Mouse (Mus musculus) C2C12 (cell line): Measurements from ENCODE around the gene Acoxl. TPM values are rescaled to one million over a fixed set of nuclear protein-coding genes. Genes with fewer than 3 reads are reported as not detected.

Experiments used
- H3K27me3 ChIP-seq: one replicate; pipeline ENCODE4 v1.6.1; 2011; ENCODE audit not compliant: control insufficient read depth, insufficient read depth, insufficient read length
- H3K36me3 ChIP-seq: one replicate; pipeline ENCODE4 v1.6.1; 2011; ENCODE audit not compliant: control insufficient read depth, insufficient read depth
- H3K4me3 ChIP-seq: one replicate; pipeline ENCODE4 v1.5.1; 2011; ENCODE audit warnings: mild to moderate bottlenecking, control low read depth; ENCODE audit not compliant: poor library complexity, insufficient read depth, severe bottlenecking
- H3K79me2 ChIP-seq: one replicate; pipeline ENCODE4 v1.6.1; 2011; ENCODE audit not compliant: control insufficient read depth, insufficient read depth
- H3K79me3 ChIP-seq: one replicate; pipeline ENCODE4 v1.6.1; 2011; ENCODE audit warnings: low read depth, control low read depth
- H3ac ChIP-seq: one replicate; pipeline ENCODE3; 2011; ENCODE audit warnings: low read depth; ENCODE audit not compliant: control insufficient read depth, insufficient read length
- CEBPB ChIP-seq: IDR thresholded peaks from one replicate; pipeline ENCODE4 v1.6.1; 2011; ENCODE audit warnings: low read depth, mild to moderate bottlenecking, control low read depth, moderate library complexity
- CTCF ChIP-seq: IDR thresholded peaks from one replicate; pipeline ENCODE4 v1.5.1; 2011; ENCODE audit not compliant: control insufficient read depth, insufficient read depth, insufficient read length
- FOSL1 ChIP-seq: IDR thresholded peaks from one replicate; pipeline ENCODE4 v1.8.0; 2011; ENCODE audit warnings: mild to moderate bottlenecking, low read length; ENCODE audit not compliant: poor library complexity, insufficient read depth, severe bottlenecking
- MAX ChIP-seq: IDR thresholded peaks from one replicate; pipeline ENCODE4 v1.6.1; 2011; ENCODE audit warnings: mild to moderate bottlenecking, control low read depth
- MYOD1 ChIP-seq: IDR thresholded peaks from one replicate; pipeline ENCODE4 v1.6.1; 2011; ENCODE audit warnings: low read depth; ENCODE audit not compliant: control insufficient read depth, insufficient read length
- MYOG ChIP-seq: IDR thresholded peaks from one replicate; pipeline ENCODE4 v1.6.1; 2011; ENCODE audit not compliant: control insufficient read depth, insufficient read length; ENCODE audit errors: extremely low read depth
- USF1 ChIP-seq: IDR thresholded peaks from one replicate; pipeline ENCODE4 v1.6.1; 2011; ENCODE audit warnings: low read depth, mild to moderate bottlenecking, control low read depth, moderate library complexity
- polyA plus RNA-seq: library from polyadenylated mRNA; unstranded; fragments of >200 nt; fragmentation: generic; extraction: Trizol; gene quantifications from one replicate; pipeline ENCODE4 v1.2.1, GENCODE M21; 2012; ENCODE audit warnings: missing spikeins

Gene Acoxl
- polyA plus RNA-seq, 1 experiment: not detected

- H3K79me3 ChIP-seq: peaks cover 2% of the 10 kb centered on the region
- H3K27me3 ChIP-seq: no peaks in the 10 kb centered on the region
- TF ChIP-seq FOSL1 (no peak), MAX (no peak), MYOD1 (no peak), MYOG (no peak), CTCF (no peak), USF1 (no peak), CEBPB (no peak)
- H3K79me2 ChIP-seq: no peaks in the 10 kb centered on the region
- H3K4me3 ChIP-seq: no peak overlapping the region
- peaks cover 10% of the 10 kb centered on the region for H3K36me3 ChIP-seq
- no peak overlapping the region for H3ac ChIP-seq
Measured at GRCm38 (mm10) chr2:128139781-128140180, 301.1 kb downstream of the Acoxl start.

GRCm38 (mm10) chr2:128140183-128140582 is 301.5 kb downstream of the Acoxl start:
- Histone ChIP-seq H3ac (no peak overlapping the region), H3K27me3 (no peaks in the 10 kb centered on the region), H3K36me3 (peaks cover 5% of the 10 kb centered on the region), H3K4me3 (no peak overlapping the region), H3K79me3 (peaks cover 2% of the 10 kb centered on the region), H3K79me2 (no peaks in the 10 kb centered on the region)
- TF ChIP-seq USF1: no peak
- no peak for TF ChIP-seq MYOG
- no peak for TF ChIP-seq CTCF
- no peak for TF ChIP-seq CEBPB
- TF ChIP-seq FOSL1: no peak
- no peak for TF ChIP-seq MAX
- TF ChIP-seq MYOD1: no peak

GRCm38 (mm10) chr2:128143992-128144391 is 305.3 kb downstream of the Acoxl start:
- H3K36me3 ChIP-seq: peaks cover 4% of the 10 kb centered on the region
- H3K79me2 ChIP-seq: no peaks in the 10 kb centered on the region
- H3K4me3 ChIP-seq: no peak overlapping the region
- no peak overlapping the region for H3ac ChIP-seq
- no peaks in the 10 kb centered on the region for H3K27me3 ChIP-seq
- H3K79me3 ChIP-seq: no peaks in the 10 kb centered on the region
- TF ChIP-seq MAX: no peak
- no peak for TF ChIP-seq MYOG
- no peak for TF ChIP-seq FOSL1
- TF ChIP-seq MYOD1: no peak
- no peak for TF ChIP-seq USF1
- no peak for TF ChIP-seq CTCF
- no peak for TF ChIP-seq CEBPB

- no peaks in the 10 kb centered on the region for H3K79me2 ChIP-seq
- no peak for TF ChIP-seq MYOD1
- TF ChIP-seq CTCF: no peak
- no peak for TF ChIP-seq FOSL1
- TF ChIP-seq MAX: no peak
- TF ChIP-seq MYOG: no peak
- no peaks in the 10 kb centered on the region for H3K79me3 ChIP-seq
- no peak overlapping the region for H3K4me3 ChIP-seq
- H3ac ChIP-seq: no peak overlapping the region
- no peaks in the 10 kb centered on the region for H3K27me3 ChIP-seq
- peaks cover 10% of the 10 kb centered on the region for H3K36me3 ChIP-seq
Measured at GRCm38 (mm10) chr2:128145433-128145832, 306.8 kb downstream of the Acoxl start.

- Histone ChIP-seq H3K36me3 (peaks cover 5% of the 10 kb centered on the region), H3K79me3 (no peaks in the 10 kb centered on the region), H3ac (no peak overlapping the region), H3K79me2 (no peaks in the 10 kb centered on the region), H3K4me3 (no peak overlapping the region), H3K27me3 (no peaks in the 10 kb centered on the region)
- TF ChIP-seq USF1 (no peak), FOSL1 (no peak), MAX (no peak), MYOG (no peak), MYOD1 (no peak), CTCF (no peak), CEBPB (no peak)
Measured at GRCm38 (mm10) chr2:128149596-128149995, 310.9 kb downstream of the Acoxl start.

GRCm38 (mm10) chr2:128152211-128152610 is 313.5 kb downstream of the Acoxl start:
- peaks cover 5% of the 10 kb centered on the region for H3K36me3 ChIP-seq
- H3K4me3 ChIP-seq: no peak overlapping the region
- H3ac ChIP-seq: no peak overlapping the region
- no peaks in the 10 kb centered on the region for H3K79me3 ChIP-seq
- no peaks in the 10 kb centered on the region for H3K79me2 ChIP-seq
- H3K27me3 ChIP-seq: no peaks in the 10 kb centered on the region
- TF ChIP-seq USF1 (no peak), FOSL1 (no peak), CTCF (no peak), MYOG (no peak), MYOD1 (no peak), CEBPB (no peak), MAX (no peak)
